Mouse (Mus musculus): Measurements from ENCODE around the gene Kctd3. TPM values are rescaled to one million over a fixed set of nuclear protein-coding genes. Genes with fewer than 3 reads are reported as not detected.
"Not testable (repeated sequence)": the region's sequence is repeated elsewhere in the genome, so short reads cannot be mapped to it uniquely, and the experiment has no call there.

Kctd3 gene
- total RNA-seq (2021) = 10 to 100 TPM; 13.1 to 13.4 TPM
- long read RNA-seq, experiment 1, transcript Kctd3-201 (18 exons, 3,706 nt) = major isoform, 5 of 11 reads
- long read RNA-seq, experiment 1, partial matches to known transcripts = 1 of 11 reads
- long read RNA-seq, experiment 1, other reads (novel, unspliced or antisense) = 5 of 11 reads
- long read RNA-seq, experiment 2, transcript Kctd3-201 (18 exons, 3,706 nt) = major isoform, 7 of 8 reads
- long read RNA-seq, experiment 2, partial matches to known transcripts = 1 of 8 reads
- long read RNA-seq, experiment 2, other reads (novel, unspliced or antisense) = 0 of 8 reads

DNA sequence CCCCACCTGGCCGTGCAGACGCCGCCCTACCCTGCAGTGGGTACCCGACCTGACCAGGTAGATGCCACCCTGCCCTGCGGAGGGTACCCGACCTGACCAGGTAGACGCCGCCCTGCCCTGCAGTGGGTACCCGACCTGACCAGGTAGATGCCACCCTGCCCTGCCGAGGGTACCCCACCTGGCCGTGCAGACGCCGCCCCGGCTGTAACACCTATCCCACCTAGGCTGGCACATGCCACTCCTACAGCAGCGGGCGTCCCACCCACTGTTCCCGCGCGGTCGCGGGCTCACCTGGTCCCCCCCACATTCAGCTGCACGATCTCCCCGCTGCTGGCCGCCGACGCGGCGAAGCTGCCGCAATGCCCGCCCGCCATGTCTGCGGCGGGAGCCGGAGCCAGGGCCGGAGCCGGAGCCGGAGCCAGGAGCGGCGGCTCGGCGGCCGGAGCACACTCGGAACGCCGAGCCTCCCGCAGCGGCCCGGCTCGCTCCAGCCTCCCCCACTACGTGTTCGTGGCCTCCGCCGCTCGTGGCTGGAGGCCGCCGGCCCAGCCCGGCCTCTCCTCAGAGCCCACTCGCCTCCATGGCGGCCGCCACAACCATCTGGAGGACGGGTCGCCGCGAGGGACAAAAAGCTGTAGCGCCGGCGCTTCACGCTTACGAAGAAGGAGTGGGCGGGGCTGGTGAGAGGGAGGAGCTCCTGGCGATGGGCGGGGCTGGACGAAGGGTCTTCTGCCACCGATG is at the start of gene Kctd3:
Gene Kctd3, minus strand, starts transcription at position 603 of the 741 bp plus-strand sequence.
- DNase-seq (ENCODE audit: low spot score) = peak; percentile 96

DNA sequence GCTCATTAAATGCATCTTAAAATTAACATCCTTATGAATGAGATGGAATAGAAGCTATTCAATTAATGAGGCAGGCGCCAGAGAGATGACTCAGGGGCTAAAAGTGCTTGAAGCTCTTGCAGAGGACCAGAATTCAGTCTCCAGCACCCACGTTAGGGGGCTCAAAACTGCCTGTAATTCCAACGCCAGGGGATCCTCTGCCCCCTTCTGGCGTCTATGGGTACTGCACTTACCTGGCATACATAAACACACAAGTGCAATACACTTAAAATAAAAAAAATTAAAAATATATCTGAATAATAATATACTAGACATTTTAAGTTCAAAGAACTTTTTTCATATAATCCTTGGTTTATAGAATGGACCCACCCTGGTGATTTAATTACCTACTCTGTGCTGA is 49.8 kb upstream of the Kctd3 start:
- no peak for DNase-seq (ENCODE audit: low spot score)

DNA sequence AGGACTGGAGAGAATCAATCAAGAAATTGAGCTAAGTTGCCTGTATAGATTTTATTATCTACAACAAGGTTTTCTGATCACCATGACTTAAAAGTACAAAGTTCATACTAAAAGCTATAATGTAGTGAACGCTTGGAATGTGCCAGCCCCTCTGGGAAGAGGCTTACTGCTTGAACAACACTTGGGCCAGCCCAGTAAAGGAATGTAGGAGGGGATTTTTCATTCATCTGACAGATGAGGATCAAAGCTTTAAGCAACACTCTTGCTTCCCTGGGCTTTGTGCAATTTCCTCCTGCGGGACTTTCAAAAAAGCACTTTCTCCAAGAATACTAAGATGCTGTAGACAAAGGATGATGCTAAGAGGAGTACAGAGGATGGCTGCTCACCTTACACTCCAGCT is 48.3 kb upstream of the Kctd3 start:
- no peak for DNase-seq (ENCODE audit: low spot score)

DNA sequence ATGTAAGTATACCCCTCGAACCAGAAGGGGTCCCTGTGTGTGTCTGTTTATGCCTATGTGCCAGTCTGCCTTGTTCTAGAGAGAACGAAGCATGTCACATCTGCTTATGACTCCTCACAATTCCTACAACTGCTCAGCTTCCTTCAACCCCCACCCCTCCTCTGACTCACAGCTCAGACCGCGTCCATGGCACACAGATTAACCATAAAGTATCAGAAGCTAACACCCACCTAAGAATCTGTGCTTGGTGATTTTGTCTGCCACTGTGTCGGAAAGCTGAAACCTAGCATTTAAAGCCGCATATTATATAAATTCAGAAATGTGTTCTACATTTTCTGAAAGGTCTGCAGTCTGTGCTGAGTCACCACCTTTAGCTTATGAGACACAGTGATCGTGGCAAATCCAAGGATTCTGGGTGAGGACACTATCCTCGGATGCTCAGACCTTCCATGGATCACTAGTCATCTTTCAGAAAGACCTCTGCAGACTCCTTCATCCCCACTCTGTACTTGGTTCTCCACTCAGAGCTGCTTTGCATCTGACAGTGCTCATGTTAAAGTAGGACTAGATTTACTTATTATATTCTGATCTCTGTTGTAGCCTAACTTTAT is 47.4 kb upstream of the Kctd3 start:
- no peak for DNase-seq (ENCODE audit: low spot score)

DNA sequence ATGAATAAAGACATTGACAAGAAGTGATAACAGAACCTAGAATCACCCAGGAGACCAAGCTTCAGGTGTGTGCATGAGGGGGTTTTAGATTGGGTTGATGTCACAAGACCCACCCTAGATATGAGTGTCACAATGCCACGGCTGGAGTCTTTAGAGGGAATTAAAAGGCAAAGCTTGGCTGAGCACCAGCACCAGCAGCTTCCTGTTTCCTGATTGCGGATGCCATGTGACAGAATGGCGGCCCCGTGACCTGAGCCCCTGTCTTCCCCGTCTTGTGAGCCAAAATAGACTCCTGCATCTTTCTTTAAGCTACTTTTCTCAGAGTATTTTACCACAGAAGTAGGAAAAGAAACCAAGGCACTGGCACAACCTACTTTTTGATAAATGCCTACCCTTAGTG is 46.5 kb upstream of the Kctd3 start:
- no peak for DNase-seq (ENCODE audit: low spot score)

DNA sequence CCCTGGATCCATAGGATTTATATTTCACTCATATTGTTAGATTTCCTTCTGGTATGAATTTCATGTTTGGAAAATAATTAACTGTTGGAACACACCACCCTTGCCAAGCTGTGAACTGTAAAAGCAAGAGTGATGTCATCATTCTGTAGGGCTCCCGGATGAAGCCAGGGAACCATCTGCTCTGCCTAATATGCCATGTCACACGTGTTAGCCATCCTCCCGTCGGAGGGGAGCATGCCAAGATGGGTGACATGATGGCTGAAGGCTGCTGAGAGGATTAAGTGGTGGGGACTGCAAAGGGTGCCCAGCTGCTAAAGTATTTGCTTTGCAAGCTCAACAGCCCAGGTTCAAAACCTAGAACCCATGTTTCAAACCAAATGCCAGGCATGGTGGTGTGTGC is 44.5 kb upstream of the Kctd3 start:
- DNase-seq (ENCODE audit: low spot score) = no peak

DNA sequence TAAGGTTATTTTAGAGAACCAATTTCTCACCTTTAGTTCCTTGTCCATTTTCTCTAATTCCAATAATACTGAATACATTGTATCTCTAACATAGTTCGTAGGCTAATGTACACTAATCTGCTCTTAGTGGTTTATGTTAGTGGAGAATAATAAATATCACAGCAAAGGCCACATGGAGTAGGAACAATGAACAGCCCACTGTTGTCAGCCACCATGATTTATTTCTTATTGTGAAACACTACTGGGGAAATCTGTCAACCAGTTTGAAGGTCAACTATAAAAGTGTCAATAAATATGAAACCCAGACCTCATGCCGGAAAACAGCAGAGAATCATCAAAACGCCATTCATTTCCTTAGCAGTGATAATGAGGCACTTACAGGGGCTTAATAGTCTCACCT is 42.5 kb upstream of the Kctd3 start:
- no peak for DNase-seq (ENCODE audit: low spot score)

DNA sequence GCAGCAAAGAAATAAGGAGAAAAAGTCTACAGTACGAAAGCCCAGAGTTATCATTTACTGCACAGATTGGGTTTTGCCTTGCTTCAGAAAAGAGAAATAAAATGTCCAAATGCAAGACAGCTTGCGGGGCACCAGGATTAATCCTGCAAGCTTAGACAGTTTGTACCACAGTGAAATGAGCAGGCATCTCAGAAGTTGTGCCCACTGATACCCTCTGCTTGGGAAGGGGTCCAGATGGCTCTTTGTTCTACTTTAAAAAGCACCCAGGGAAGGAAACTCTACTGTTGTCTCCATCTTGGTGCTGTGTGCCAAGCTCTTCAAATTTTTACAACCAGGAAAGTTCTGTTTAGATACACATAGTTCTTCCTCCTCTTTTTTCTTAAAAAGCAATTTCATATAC is 40.7 kb upstream of the Kctd3 start:
- no peak for DNase-seq (ENCODE audit: low spot score)

DNA sequence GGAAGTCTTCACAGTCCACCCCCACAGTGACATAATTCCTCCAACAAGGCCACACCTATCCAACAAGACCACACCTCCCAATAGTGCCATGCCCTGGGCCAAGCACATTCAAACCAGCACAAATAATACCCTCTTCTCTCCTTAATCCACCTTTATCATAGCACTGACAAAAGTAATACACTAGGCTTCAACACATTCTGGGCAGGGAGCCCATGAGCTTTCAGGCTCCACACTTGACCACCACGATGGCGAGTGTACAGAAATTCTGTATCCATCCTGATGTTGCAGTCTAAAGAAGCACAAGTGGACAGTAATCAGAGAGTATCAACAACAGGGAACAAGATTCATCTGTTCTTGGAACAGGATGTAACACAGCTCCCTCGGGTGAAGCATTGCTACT is 40.3 kb upstream of the Kctd3 start:
- no peak for DNase-seq (ENCODE audit: low spot score)

DNA sequence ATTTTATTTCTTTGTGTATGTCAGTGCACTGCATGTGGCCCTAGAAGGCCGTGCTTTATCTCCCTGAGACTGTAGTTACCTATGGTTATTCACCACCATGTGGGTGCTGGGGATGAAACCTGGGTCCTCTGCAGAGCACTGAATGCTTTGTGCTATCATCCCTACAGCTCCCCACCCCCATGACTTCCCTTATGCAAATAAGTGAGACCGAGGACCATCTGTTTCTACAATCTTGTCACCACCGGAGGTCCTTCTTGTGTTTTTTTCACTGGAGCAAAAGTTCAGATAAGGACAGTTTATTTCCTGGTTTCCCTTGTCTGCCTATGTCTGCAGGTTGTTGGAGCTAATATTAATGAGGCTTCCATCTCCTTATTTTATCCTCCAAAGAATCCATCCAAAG is 39.2 kb upstream of the Kctd3 start:
- no peak for DNase-seq (ENCODE audit: low spot score)

DNA sequence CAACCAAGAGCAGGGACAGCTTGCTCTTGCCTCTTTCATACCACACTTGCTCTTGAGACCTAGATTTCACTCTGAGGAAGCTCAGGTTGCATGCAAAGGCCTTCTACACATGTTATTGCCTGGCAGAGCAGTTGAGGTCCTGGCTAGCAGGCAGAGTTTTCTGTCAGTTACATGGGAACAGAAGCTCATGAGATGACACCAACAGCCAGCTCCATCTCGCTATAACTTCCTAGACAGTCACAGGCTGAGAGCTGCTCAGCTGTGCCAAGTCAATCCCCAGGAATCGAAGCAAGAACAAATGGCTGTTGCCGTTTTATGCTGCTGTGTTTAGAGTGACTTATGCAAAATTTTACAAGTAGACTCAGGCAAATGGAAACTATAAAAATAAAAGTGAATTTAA is 38.7 kb upstream of the Kctd3 start:
- DNase-seq (ENCODE audit: low spot score) = no peak

DNA sequence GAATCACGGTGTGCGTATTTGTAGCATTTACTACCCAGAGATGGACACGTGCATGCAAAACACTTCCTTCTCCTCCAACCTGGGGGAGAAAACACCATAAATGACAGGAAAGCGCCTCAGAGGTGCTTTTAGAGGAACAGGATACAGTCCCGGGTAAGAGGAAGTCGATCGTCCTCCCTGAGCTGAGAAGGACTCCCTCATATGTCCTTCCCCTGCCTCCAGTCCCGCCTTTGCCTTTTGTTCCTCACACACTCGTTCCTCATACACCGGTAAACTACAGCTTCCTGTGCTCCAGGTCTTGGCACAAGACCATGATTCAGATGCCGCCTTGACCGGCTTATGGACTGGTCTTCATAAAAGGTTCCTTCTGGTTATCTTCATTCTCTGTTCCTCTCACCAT is 33.6 kb upstream of the Kctd3 start:
- DNase-seq (ENCODE audit: low spot score) = no peak

DNA sequence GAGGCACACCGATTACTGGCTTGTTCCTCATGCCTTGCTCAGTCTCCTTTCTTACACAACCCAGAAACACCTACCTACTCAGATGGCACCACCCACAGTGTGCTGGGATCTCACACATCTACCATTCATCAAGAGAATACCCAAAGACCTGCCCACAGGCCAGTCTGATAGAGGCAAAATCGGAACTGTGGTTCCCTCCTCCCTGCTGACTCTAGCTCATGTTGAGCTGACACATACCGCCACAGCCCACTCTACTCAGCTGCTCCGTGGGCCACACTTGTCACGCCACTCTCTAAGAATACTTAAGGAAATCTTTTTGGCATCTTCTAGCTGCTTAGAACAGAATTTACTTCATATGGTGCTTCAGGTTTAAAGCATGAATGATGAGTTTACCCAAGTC is 31.7 kb upstream of the Kctd3 start:
- DNase-seq (ENCODE audit: low spot score) = no peak

DNA sequence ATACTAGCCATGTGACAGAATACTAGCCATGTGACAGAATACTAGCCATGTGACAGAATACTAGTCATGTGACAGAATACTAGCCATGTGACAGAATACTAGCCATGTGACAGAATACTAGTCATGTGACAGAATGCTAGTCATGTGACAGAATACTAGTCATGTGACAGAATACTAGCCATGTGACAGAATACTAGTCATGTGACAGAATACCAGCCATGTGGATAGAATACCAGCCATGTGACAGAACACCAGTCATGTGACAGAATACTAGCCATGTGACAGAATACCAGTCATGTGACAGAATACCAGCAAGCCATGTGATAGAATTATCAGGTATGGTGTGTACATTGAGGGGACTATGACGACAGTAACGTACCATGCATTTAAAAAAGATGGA is 25.2 kb upstream of the Kctd3 start:
- DNase-seq (ENCODE audit: low spot score) = not testable (repeated sequence)

DNA sequence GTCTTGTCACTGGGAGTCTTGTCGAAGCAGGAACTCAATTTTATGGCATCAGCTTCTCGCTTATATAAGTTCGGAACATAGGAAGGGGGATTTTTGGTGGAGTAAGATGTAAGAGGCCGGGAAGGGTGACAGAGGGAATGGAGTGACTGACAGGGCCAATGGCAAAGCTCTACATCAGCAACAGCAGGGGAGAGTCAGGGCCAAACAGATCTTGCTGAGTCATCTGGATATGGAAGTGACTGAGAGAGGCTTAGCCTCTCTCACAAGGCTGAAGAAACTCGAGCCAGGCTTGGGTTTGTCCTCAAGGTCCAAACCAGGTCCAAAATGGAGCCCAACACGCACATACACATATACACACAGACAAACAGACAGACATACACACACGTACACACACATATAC is 23.3 kb upstream of the Kctd3 start:
- no peak for DNase-seq (ENCODE audit: low spot score)

DNA sequence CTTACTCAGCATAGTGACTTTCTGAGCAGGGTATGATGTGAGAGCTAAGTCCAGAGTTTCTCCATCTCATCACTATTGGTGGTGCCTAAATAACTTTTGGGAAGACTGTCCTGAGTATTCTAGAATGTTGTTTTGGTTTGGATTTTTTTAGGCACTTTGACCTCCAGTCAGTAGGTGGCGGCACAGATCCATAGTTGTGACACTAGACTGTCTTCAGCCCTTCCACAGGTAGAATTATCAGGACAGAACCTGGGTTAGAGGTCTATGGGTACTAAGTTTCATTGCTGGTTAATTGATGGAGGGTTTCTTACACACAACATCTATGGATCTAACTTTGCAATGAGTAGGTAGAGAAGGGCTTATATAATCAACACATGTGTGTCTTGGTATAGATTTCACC is 20.6 kb upstream of the Kctd3 start:
- no peak for DNase-seq (ENCODE audit: low spot score)

DNA sequence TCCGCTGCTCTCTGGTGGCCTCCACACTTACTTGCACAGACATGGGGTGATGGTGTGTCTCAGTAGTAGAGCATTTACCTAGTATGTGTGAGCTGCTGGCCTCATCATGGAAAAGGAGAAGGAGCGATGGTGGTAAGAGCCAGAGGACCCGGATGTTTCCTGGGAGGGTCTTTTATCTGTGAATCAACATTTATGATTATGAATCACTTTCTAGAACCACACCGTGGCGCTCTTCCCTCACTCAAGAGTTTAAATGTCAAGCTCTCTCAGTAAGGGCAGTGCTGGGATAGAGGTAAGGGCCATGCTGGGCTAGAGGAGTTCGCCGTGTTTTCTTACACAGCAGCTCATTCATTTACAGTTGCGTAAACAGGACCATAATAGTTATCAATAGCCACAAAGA is 19.2 kb upstream of the Kctd3 start:
- DNase-seq (ENCODE audit: low spot score) = no peak

DNA sequence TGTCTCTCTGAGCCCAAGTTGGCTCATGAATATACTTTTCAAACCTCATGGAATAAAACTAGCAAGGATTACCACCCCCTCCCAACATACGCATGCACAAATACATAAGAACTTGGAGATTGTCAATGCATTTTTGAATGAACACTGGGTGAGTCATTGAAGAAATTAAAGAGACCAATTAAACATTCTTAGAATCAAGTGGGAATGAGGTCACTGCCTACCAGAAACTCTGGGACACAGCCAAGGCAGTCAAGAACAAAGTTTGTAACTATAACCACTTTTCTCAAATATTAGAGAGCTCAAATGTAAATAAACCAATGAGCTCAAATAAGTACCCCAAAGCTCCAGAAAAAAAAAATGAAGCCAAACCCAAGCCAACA is 16.1 kb upstream of the Kctd3 start:
- no peak for DNase-seq (ENCODE audit: low spot score)

DNA sequence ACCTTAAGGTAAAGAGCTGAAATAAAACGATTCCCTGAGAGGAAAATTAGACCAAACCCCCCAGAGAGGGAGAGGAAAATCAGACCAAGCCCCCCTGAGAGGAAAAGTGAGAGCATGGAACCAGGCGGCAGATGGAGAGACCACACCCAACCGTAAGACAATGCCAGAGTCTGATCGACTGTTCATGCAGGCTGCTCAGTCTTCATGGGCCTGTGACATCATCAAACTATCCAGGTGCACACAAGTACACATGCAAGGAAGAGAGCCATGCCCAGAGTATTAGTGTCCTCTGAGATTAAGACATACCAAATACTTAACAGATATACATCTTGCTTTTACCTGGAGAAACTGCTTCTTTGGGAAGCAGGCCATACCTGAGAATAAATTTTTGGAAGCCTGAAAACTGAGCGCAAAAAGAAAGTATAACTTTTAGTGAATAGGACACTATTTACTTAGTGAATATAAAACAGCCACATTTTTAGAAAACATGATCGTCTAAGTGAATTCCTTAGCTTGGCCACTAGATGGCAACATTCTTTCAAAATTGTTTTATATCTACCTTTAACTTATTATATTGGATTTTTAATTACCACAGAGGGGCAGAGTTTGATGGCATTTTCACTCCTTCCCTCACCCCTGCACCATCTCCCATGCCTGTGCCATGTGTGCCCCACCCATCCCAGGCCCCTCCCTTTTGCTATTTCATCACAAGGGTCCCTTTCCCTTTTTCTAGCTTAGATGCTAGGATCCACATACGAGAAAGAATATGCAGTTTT is 15.5 kb upstream of the Kctd3 start:
- DNase-seq (ENCODE audit: low spot score) = no peak

DNA sequence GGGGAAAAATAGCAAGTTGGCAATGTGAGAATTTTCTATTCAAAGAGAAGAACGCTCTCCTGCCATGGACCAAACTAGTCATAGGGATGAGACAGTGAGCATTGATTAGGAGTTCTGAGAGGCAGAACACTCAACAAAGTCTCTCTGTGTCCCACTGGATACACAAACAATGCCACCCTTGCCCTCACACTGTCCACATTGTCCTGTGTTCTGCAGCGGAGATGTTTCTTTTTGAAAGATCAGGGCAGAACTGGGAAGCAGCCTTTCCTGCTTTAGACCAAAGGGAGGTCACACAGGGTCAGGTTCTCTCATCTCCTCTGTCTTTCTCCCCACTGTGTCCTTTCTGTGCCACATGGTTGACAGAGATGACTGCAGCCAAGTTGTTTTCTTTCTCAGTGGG is 7.7 kb upstream of the Kctd3 start:
- no peak for DNase-seq (ENCODE audit: low spot score)

DNA sequence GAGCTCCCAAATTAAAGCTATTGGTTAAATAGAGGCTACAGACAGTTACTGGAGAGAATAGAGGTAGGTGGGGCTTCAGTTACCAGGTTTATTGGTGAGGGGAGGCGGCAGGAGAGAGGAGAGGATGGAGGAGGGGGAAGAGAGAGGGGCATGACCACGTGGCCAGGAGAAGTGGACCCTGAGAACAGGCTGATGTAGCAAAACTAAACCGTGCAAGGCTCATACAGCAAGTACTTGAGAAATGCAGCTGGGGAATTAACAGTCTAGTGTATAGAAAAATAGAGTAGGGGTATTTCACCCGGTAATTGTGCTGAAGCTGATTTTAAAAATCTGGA is 5.9 kb upstream of the Kctd3 start:
- DNase-seq (ENCODE audit: low spot score) = no peak

DNA sequence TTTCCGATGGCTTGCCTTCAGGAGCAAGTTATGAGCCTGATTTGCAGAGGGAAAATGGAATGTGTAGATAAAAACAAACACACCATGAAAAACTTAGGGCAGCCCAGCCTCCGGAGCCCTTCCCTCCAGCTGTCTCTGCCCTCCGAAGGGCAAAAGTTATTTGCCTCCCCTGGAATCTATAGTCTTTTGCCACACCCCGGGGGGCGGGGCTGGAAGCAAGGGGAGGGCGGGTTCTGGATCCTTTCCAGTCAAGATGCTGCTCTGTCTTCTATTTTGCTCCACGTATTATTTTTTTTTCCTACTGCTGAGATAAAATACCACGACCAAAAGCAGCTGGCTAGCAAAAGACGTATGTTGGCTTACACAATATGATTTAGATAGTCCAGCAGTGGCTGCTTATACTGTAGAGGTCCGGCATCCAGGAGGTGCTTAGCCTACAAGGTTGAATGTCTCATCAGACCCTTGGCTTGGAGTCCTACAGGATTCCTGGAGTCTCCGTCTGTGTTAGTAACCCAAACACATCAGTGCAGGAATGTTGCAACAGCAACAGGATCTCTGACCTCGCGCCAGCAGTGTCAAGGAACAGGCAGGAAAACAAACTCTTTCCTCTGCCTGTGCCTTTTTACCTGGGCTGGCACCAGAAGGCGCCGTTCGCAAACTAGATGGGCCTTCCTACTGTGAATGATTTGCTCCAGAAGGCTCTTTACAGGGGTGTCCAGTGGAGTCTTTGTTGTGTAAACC is 5.4 kb upstream of the Kctd3 start:
- DNase-seq (ENCODE audit: low spot score) = no peak

All from gastrocnemius, adult 18-20 months (tissue).